Mouse (Mus musculus) embryonic facial prominence, embryonic 13.5 days (tissue): ENCODE data around the gene Caprin2. TPM values are rescaled to one million over a fixed set of nuclear protein-coding genes. Genes with fewer than 3 reads are reported as not detected.

Experiments
- polyA plus RNA-seq: library from polyadenylated mRNA; unstranded; fragments of >200 nt; fragmentation: Nextera tagmentation; extraction: Ambion mirVana; gene quantifications from 2 replicates; pipeline ENCODE4 v1.2.1, GENCODE M21; 2015

Caprin2 gene
- polyA plus RNA-seq, 1 experiment from 2014 or later: 15.9 TPM

Other genes with a start within 250 kb of the Caprin2 start
- 25.7 and 26.4 TPM in 2 replicates for gene Ipo8, start 64.8 kb downstream of the Caprin2 start, polyA plus RNA-seq
- gene Sinhcaf, start 50.2 kb upstream of the Caprin2 start, polyA plus RNA-seq: 119 and 121 TPM in 2 replicates
- gene Dennd5b, start 205.4 kb upstream of the Caprin2 start, polyA plus RNA-seq: 7.4 and 7.7 TPM in 2 replicates
- not detected in 2 replicates for gene Gm10203, start 233.9 kb upstream of the Caprin2 start, polyA plus RNA-seq
- gene Etfbkmt, start 243.6 kb upstream of the Caprin2 start, polyA plus RNA-seq: 13.7 and 21.2 TPM in 2 replicates